Mouse (Mus musculus) liver, adult 2 months (tissue): ENCODE measurements at regions not wholly inside any gene's neighbourhood (a gene's known extent, or its start where the extent isn't known, plus 50 kb on each side); places are given as distances from the start of the nearest gene placed in this dataset.
A peak's percentile ranks its signal among the peaks of the same experiment; 100 is the strongest.

Experiments used
- DNase-seq: peaks from one replicate; pipeline ENCODE4 v3.0.0-alpha.2; 2011; ENCODE audit warnings: low read depth, low spot score; ENCODE audit errors: extremely low read depth
- H3K27ac ChIP-seq: fragments of 200-500 bp; replicated peaks from 2 replicates; pipeline ENCODE4 v1.5.1; 2012; ENCODE audit warnings: low read depth, mild to moderate bottlenecking, control low read depth, inconsistent platforms, low read length; ENCODE audit not compliant: insufficient read depth
- H3K27me3 ChIP-seq: fragments of 200-500 bp; 2 replicates; pipeline ENCODE4 v1.6.1; 2012; ENCODE audit warnings: mild to moderate bottlenecking, moderate library complexity, low read length, inconsistent platforms; ENCODE audit not compliant: control insufficient read depth, insufficient read depth
- H3K36me3 ChIP-seq: fragments of 200-500 bp; 2 replicates; pipeline ENCODE4 v1.6.1; 2012; ENCODE audit warnings: low read length, inconsistent platforms; ENCODE audit not compliant: control insufficient read depth, insufficient read depth
- H3K4me1 ChIP-seq: fragments of 200-500 bp; 2 replicates; pipeline ENCODE4 v1.6.1; 2011; ENCODE audit warnings: low read length; ENCODE audit not compliant: control insufficient read depth, insufficient read depth
- H3K4me3 ChIP-seq: fragments of 200-500 bp; 2 replicates; pipeline ENCODE4 v1.5.1; 2011; ENCODE audit warnings: low read depth, mild to moderate bottlenecking, control low read depth, low read length, moderate library complexity; ENCODE audit not compliant: insufficient read depth
- H3K79me2 ChIP-seq: fragments of 200-500 bp; 2 replicates; pipeline ENCODE4 v1.6.1; 2012; ENCODE audit warnings: inconsistent platforms, mild to moderate bottlenecking, low read length, moderate library complexity; ENCODE audit not compliant: control insufficient read depth, insufficient read depth
- H3K9ac ChIP-seq: fragments of 200-500 bp; 2 replicates; pipeline ENCODE4 v1.6.1; 2012; ENCODE audit warnings: low read depth, mild to moderate bottlenecking, control low read depth, inconsistent platforms, low read length
- CTCF ChIP-seq: fragments of 200-500 bp; IDR thresholded peaks from 2 replicates; pipeline ENCODE4 v1.5.1; 2011; ENCODE audit warnings: low read depth, low read length, control low read depth
- POLR2A ChIP-seq: fragments of 200-500 bp; IDR thresholded peaks from 2 replicates; pipeline ENCODE4 v1.6.1; 2011; ENCODE audit warnings: low read length, control low read depth; ENCODE audit not compliant: insufficient read depth; ENCODE audit errors: extremely low read depth
- WGBS: fragments of 180-500 bp; shearing (Covaris S2); methylation state at CpG from one replicate; pipeline ENCODE4 v1.1.7; 2018; 5-methylcytosine and 5-hydroxymethylcytosine counted together

- DNase-seq, result no peak
- Histone ChIP-seq H3K4me3 (no peak overlapping the region), H3K9ac (no peak overlapping the region), H3K36me3 (no peaks in the 10 kb centered on the region), H3K79me2 (no peaks in the 10 kb centered on the region), H3K27ac (no peak overlapping the region), H3K4me1 (no peaks in the 10 kb centered on the region), H3K27me3 (no peaks in the 10 kb centered on the region)
- TF ChIP-seq CTCF (no peak), POLR2A (no peak)
- 89% methylated on average over 5 of the region's 5 CpGs for WGBS
These were observed 891.2 kb upstream of the Lrrc6 start for GRCm38 (mm10) chr15:67391918-67392317.

- H3K79me2 ChIP-seq, result no peaks in the 10 kb centered on the region
- H3K27ac ChIP-seq, result no peak overlapping the region
- TF ChIP-seq CTCF (no peak), POLR2A (no peak)
- no peaks in the 10 kb centered on the region for H3K4me1 ChIP-seq
- no peaks in the 10 kb centered on the region for H3K36me3 ChIP-seq
- H3K4me3 ChIP-seq, result no peak overlapping the region
- H3K27me3 ChIP-seq, result no peaks in the 10 kb centered on the region
- no peak overlapping the region for H3K9ac ChIP-seq
- 68% methylated on average over 8 of the region's 8 CpGs for WGBS
- DNase-seq, result no peak
These were observed 887.8 kb upstream of the Lrrc6 start for GRCm38 (mm10) chr15:67388514-67388913.

GRCm38 (mm10) chr15:67386896-67387295, 886.2 kb upstream of the Lrrc6 start:
- H3K27me3 ChIP-seq, result no peaks in the 10 kb centered on the region
- TF ChIP-seq POLR2A, result no peak
- TF ChIP-seq CTCF, result no peak
- no peak overlapping the region for H3K27ac ChIP-seq

GRCm38 (mm10) chr15:67373599-67373998, 872.9 kb upstream of the Lrrc6 start:
- no peaks in the 10 kb centered on the region for H3K36me3 ChIP-seq
- H3K27me3 ChIP-seq, result no peaks in the 10 kb centered on the region
- no peaks in the 10 kb centered on the region for H3K79me2 ChIP-seq
- H3K9ac ChIP-seq, result no peak overlapping the region
- DNase-seq, result no peak
- no peak for TF ChIP-seq CTCF
- TF ChIP-seq POLR2A, result no peak
- no peaks in the 10 kb centered on the region for H3K4me1 ChIP-seq
- no peak overlapping the region for H3K27ac ChIP-seq
- H3K4me3 ChIP-seq, result no peak overlapping the region
- 90% methylated on average over 4 of the region's 4 CpGs for WGBS

More at GRCm38 (mm10) chr15:67386896-67387295, 886.2 kb upstream of the Lrrc6 start:
- Histone ChIP-seq H3K4me3 (no peak overlapping the region), H3K79me2 (no peaks in the 10 kb centered on the region), H3K9ac (no peak overlapping the region), H3K4me1 (no peaks in the 10 kb centered on the region; the same call in 1 of the 2 replicates), H3K36me3 (no peaks in the 10 kb centered on the region)
- DNase-seq, result no peak

- Histone ChIP-seq H3K36me3 (no peaks in the 10 kb centered on the region), H3K4me3 (no peak overlapping the region), H3K27ac (no peak overlapping the region), H3K4me1 (no peaks in the 10 kb centered on the region), H3K79me2 (no peaks in the 10 kb centered on the region), H3K27me3 (no peaks in the 10 kb centered on the region), H3K9ac (no peak overlapping the region)
- no peak for DNase-seq
- TF ChIP-seq CTCF, result no peak
- no peak for TF ChIP-seq POLR2A
- WGBS, result 90% methylated on average over 8 of the region's 8 CpGs
These were observed 872.3 kb upstream of the Lrrc6 start for GRCm38 (mm10) chr15:67373030-67373429.

- Histone ChIP-seq H3K27ac (no peak overlapping the region), H3K27me3 (no peaks in the 10 kb centered on the region), H3K36me3 (no peaks in the 10 kb centered on the region), H3K79me2 (no peaks in the 10 kb centered on the region), H3K4me1 (no peaks in the 10 kb centered on the region), H3K4me3 (no peak overlapping the region), H3K9ac (no peak overlapping the region)
- no peak for TF ChIP-seq CTCF
- no peak for TF ChIP-seq POLR2A
- 72% methylated on average over 4 of the region's 4 CpGs for WGBS
- peak; percentile 58 for DNase-seq
These were observed 863.5 kb upstream of the Lrrc6 start for GRCm38 (mm10) chr15:67364099-67364756.
